Mouse (Mus musculus): Measurements from ENCODE around the gene Ube2u.

- TF ChIP-seq CTCF (IDR thresholded peaks at IDR 0.05; ENCODE audit: low read depth) (no peak), EP300 (IDR thresholded peaks at IDR 0.05; ENCODE audit: low read depth) (no peak)
Measured at GRCm38 (mm10) chr4:100527086-100527485, 48.4 kb downstream of the Ube2u start.
